In the genomic region with DNA sequence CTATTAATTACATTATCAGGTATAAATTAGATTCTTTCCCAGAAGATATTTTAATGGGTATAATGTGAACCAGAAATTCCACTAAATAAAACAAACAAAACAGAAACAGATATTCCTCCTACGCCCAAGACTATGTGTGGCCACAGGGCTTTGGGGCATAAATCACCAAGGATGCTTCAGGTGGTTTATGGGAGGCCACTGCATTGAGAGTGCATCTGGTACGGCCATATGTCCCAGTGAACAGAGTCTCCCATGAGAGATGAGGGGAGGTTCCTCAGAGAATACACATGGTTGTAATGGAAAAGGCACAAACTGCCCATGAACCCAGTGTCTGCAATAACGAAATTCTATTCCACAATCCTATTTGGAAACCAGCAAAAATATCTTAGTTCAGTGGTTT, we compare ENCODE assay signal across 26 mouse cellular contexts.
"Had no signal": no experiment of that assay in that cellular context is flagged by ENCODE, and none has a peak within 500 bp of the region (broad histone marks: within the 10 kb centered on the region; RNA-seq: fewer than 3 reads in every experiment).

No protein-coding gene starts in this region.

- H3K27me3 ChIP-seq: heart, embryonic 13.5 days; heart, embryonic 15.5 days; hindbrain, embryonic 13.5 days; intestine, embryonic 15.5 days; limb, embryonic 12.5 days; liver, embryonic 15.5 days had no signal

- H3K4me1 ChIP-seq: heart, embryonic 13.5 days; heart, embryonic 15.5 days; intestine, embryonic 15.5 days; liver, embryonic 13.5 days; liver, embryonic 15.5 days had no signal

- H3K4me3 ChIP-seq: gastrocnemius, adult 2 months; heart, embryonic 13.5 days; heart, embryonic 15.5 days; hindbrain, embryonic 13.5 days; intestine, embryonic 15.5 days; layer of hippocampus, adult 2 months; left cerebral cortex, adult 2 months; limb, embryonic 10.5 days; limb, embryonic 12.5 days; liver, embryonic 13.5 days; liver, embryonic 15.5 days had no signal

- H3K27ac ChIP-seq: gastrocnemius, adult 2 months; heart, embryonic 13.5 days; heart, embryonic 15.5 days; hindbrain, embryonic 13.5 days; intestine, embryonic 15.5 days; layer of hippocampus, adult 2 months; left cerebral cortex, adult 2 months; limb, embryonic 10.5 days; limb, embryonic 12.5 days; liver, embryonic 13.5 days; liver, embryonic 15.5 days had no signal

- H3K9me3 ChIP-seq: heart, embryonic 13.5 days; heart, embryonic 15.5 days; hindbrain, embryonic 13.5 days; intestine, embryonic 15.5 days; limb, embryonic 10.5 days; limb, embryonic 12.5 days; liver, embryonic 13.5 days; liver, embryonic 15.5 days had no signal

- DNase-seq: gastrocnemius, adult 2 months; gastrocnemius, postnatal 10 days; gastrocnemius, postnatal 25 days; heart, adult 18-20 months; heart, postnatal 14 days; heart, postnatal 36 days; kidney, adult 18-20 months; kidney, postnatal 14 days; kidney, postnatal 4 days; liver; liver, embryonic 13.5 days; liver, postnatal 0 days had no signal

- ATAC-seq: hindbrain, embryonic 16.5 days; inflammation-experienced regulatory T-cells, adult 6 months; intestine, embryonic 15.5 days; intestine, postnatal 0 days; liver, postnatal 0 days had no signal

- H3K9ac ChIP-seq: heart, embryonic 13.5 days; heart, embryonic 15.5 days; hindbrain, embryonic 13.5 days; intestine, embryonic 15.5 days; limb, embryonic 12.5 days; liver, embryonic 13.5 days; liver, embryonic 15.5 days; liver, postnatal 0 days had no signal

- H3K36me3 ChIP-seq: heart, embryonic 13.5 days; heart, embryonic 15.5 days; hindbrain, embryonic 13.5 days; intestine, embryonic 15.5 days; limb, embryonic 10.5 days; limb, embryonic 12.5 days; liver, embryonic 13.5 days; liver, embryonic 15.5 days had no signal

- H3K4me2 ChIP-seq: heart, embryonic 11.5 days; heart, embryonic 13.5 days; heart, embryonic 15.5 days; hindbrain, embryonic 13.5 days; intestine, embryonic 15.5 days; limb, embryonic 12.5 days; liver, embryonic 11.5 days; liver, embryonic 13.5 days; liver, embryonic 15.5 days had no signal
